Mouse (Mus musculus): Measurements from ENCODE around the gene Ccdc137. TPM values are rescaled to one million over a fixed set of nuclear protein-coding genes. Genes with fewer than 3 reads are reported as not detected.

The Ccdc137 gene
- polyA plus RNA-seq, 1 experiment from 2014 or later, result 25.6 TPM

GRCm38 (mm10) chr11:120497436-120497835 lies 39.5 kb downstream of the Ccdc137 start:
- in situ Hi-C loops (cut with MboI; ENCODE audit: low pct_unique_long_range_greater_than_20kb), result no loop called here
- ChIA-PET CTCF (interaction anchor here (1.1 kb wide), 1 partner anchor 8 kb away, joined by 3 read pairs; no protein-coding TSS in a partner anchor), POLR2A (interaction anchor here (0.6 kb wide), 1 partner anchor 89 kb away, joined by 3 read pairs; no protein-coding TSS in a partner anchor)
- TF ChIP-seq CTCF (IDR thresholded peaks at IDR 0.05), result no peak
- ATAC-seq (no peak), DNase-seq (ENCODE audit: low read depth, low spot score) (no peak)
- no peaks in the 10 kb centered on the region for H3K27me3 ChIP-seq

GRCm38 (mm10) chr11:120498226-120498625 lies 40.3 kb downstream of the Ccdc137 start:
- ATAC-seq, result no peak
- ChIA-PET POLR2A (no interaction called here), CTCF (interaction anchor here (1.1 kb wide), 1 partner anchor 9 kb away, joined by 3 read pairs; no protein-coding TSS in a partner anchor)
- DNase-seq (ENCODE audit: low read depth, low spot score), result no peak
- no peaks in the 10 kb centered on the region for H3K27me3 ChIP-seq
- in situ Hi-C loops (cut with MboI; ENCODE audit: low pct_unique_long_range_greater_than_20kb), result no loop called here
- no peak for TF ChIP-seq CTCF (IDR thresholded peaks at IDR 0.05)

GRCm38 (mm10) chr11:120498891-120499290 lies 41.0 kb downstream of the Ccdc137 start:
- H3K27me3 ChIP-seq, result no peaks in the 10 kb centered on the region
- CTCF ChIA-PET, result no interaction called here
- TF ChIP-seq CTCF (IDR thresholded peaks at IDR 0.05), result no peak
- ATAC-seq, result no peak
- POLR2A ChIA-PET, result no interaction called here
- in situ Hi-C loops (cut with MboI; ENCODE audit: low pct_unique_long_range_greater_than_20kb), result no loop called here
- no peak for DNase-seq (ENCODE audit: low read depth, low spot score)

- in situ Hi-C loops (cut with MboI; ENCODE audit: low pct_unique_long_range_greater_than_20kb), result no loop called here
- no peaks in the 10 kb centered on the region for H3K27me3 ChIP-seq
- ChIA-PET POLR2A (interaction anchor here (0.6 to 1.8 kb wide), 2 partner anchors 8 to 297 kb away, joined by 3 to 4 read pairs; partner anchors contain the start of gene Slc25a10), CTCF (interaction anchor here (1.2 kb wide), 1 partner anchor 10 kb away, joined by 3 read pairs; no protein-coding TSS in a partner anchor)
- no peak for DNase-seq (ENCODE audit: low read depth, low spot score)
- ATAC-seq, result no peak
- TF ChIP-seq CTCF (IDR thresholded peaks at IDR 0.05), result no peak
Observed at GRCm38 (mm10) chr11:120499894-120500293, 42.0 kb downstream of the Ccdc137 start.

GRCm38 (mm10) chr11:120500357-120500756 lies 42.4 kb downstream of the Ccdc137 start:
- ATAC-seq (no peak), DNase-seq (ENCODE audit: low read depth, low spot score) (no peak)
- in situ Hi-C loops (cut with MboI; ENCODE audit: low pct_unique_long_range_greater_than_20kb), result no loop called here
- CTCF ChIA-PET, result interaction anchor here (1.2 kb wide), 1 partner anchor 11 kb away, joined by 3 read pairs; no protein-coding TSS in a partner anchor
- POLR2A ChIA-PET, result interaction anchor here (0.6 to 1.8 kb wide), 2 partner anchors 8 to 297 kb away, joined by 3 to 4 read pairs; partner anchors contain the start of gene Slc25a10
- H3K27me3 ChIP-seq, result no peaks in the 10 kb centered on the region
- no peak for TF ChIP-seq CTCF (IDR thresholded peaks at IDR 0.05)

- POLR2A ChIA-PET, result interaction anchor here (0.6 to 1.8 kb wide), 2 partner anchors 9 to 14 kb away, joined by 3 to 4 read pairs; partner anchors contain the start of gene Slc25a10
- in situ Hi-C loops (cut with MboI; ENCODE audit: low pct_unique_long_range_greater_than_20kb), result no loop called here
- TF ChIP-seq CTCF (IDR thresholded peaks at IDR 0.05), result no peak
- ATAC-seq (no peak), DNase-seq (ENCODE audit: low read depth, low spot score) (no peak)
- CTCF ChIA-PET, result interaction anchor here (1.2 kb wide), 1 partner anchor 11 kb away, joined by 3 read pairs; no protein-coding TSS in a partner anchor
- no peaks in the 10 kb centered on the region for H3K27me3 ChIP-seq
Observed at GRCm38 (mm10) chr11:120501018-120501417, 43.1 kb downstream of the Ccdc137 start.

- POLR2A ChIA-PET, result interaction anchor here (0.6 to 1.8 kb wide), 2 partner anchors 10 to 13 kb away, joined by 3 to 4 read pairs; partner anchors contain the start of gene Slc25a10
- no peak for ATAC-seq
- CTCF ChIA-PET, result interaction anchor here (1.9 kb wide), 1 partner anchor 12 kb away, joined by 8 read pairs; no protein-coding TSS in a partner anchor
- in situ Hi-C loops (cut with MboI; ENCODE audit: low pct_unique_long_range_greater_than_20kb), result no loop called here
- TF ChIP-seq CTCF (IDR thresholded peaks at IDR 0.05), result no peak
- no peak for DNase-seq (ENCODE audit: low read depth, low spot score)
- H3K27me3 ChIP-seq, result no peaks in the 10 kb centered on the region
Observed at GRCm38 (mm10) chr11:120501701-120502100, 43.8 kb downstream of the Ccdc137 start.

- no peak for DNase-seq (ENCODE audit: low read depth, low spot score)
- in situ Hi-C loops (cut with MboI; ENCODE audit: low pct_unique_long_range_greater_than_20kb), result no loop called here
- no peak for ATAC-seq
- no peaks in the 10 kb centered on the region for H3K27me3 ChIP-seq
- ChIA-PET CTCF (interaction anchor here (1.1 to 4.2 kb wide), 2 partner anchors 10 to 15 kb away, joined by 3 to 26 read pairs; partner anchors contain the start of gene Slc25a10), POLR2A (no interaction called here)
- TF ChIP-seq CTCF (IDR thresholded peaks at IDR 0.05), result no peak
Observed at GRCm38 (mm10) chr11:120505661-120506060, 47.7 kb downstream of the Ccdc137 start.

GRCm38 (mm10) chr11:120506899-120507298 lies 49.0 kb downstream of the Ccdc137 start:
- POLR2A ChIA-PET, result no interaction called here
- in situ Hi-C loops (cut with MboI; ENCODE audit: low pct_unique_long_range_greater_than_20kb), result no loop called here
- no peaks in the 10 kb centered on the region for H3K27me3 ChIP-seq
- DNase-seq (ENCODE audit: low read depth, low spot score), result no peak
- CTCF ChIA-PET, result interaction anchor here (1.1 to 4.2 kb wide), 3 partner anchors 8 to 16 kb away, joined by 3 to 26 read pairs (median 3); partner anchors contain the start of gene Slc25a10
- TF ChIP-seq CTCF (IDR thresholded peaks at IDR 0.05), result no peak
- ATAC-seq, result no peak

- no peaks in the 10 kb centered on the region for H3K27me3 ChIP-seq
- in situ Hi-C loops (cut with MboI; ENCODE audit: low pct_unique_long_range_greater_than_20kb), result no loop called here
- POLR2A ChIA-PET, result interaction anchor here (1.1 kb wide), 1 partner anchor 17 kb away, joined by 4 read pairs; the partner anchor contains the start of gene Slc25a10
- ATAC-seq, result no peak
- no peak for TF ChIP-seq CTCF (IDR thresholded peaks at IDR 0.05)
- DNase-seq (ENCODE audit: low read depth, low spot score), result no peak
- CTCF ChIA-PET, result interaction anchor here (0.9 to 4.2 kb wide), 3 partner anchors 17 to 151 kb away, joined by 3 to 26 read pairs (median 4); partner anchors contain the start of genes P4hb and Slc25a10
Observed at GRCm38 (mm10) chr11:120507611-120508289, 49.8 kb downstream of the Ccdc137 start.
